Mouse (Mus musculus): Measurements from ENCODE around the gene Ier3. TPM values are rescaled to one million over a fixed set of nuclear protein-coding genes. Genes with fewer than 3 reads are reported as not detected.

The Ier3 gene
- polyA plus RNA-seq, 1 experiment from 2014 or later: 17.2 TPM

Small RNA genes within 50 kb of the gene (microRNA-seq; reads per million reads assigned to microRNA genes)
- gene Gm28033: 0.83 reads per million

Other genes with a start within 250 kb of the Ier3 start
- not detected in 2 replicates for gene Sfta2, start 220.1 kb upstream of the Ier3 start, polyA plus RNA-seq (2015; fragmentation: Nextera tagmentation; extraction: Ambion mirVana)
- not detected in 2 replicates for gene Gm9573, start 195.0 kb upstream of the Ier3 start, polyA plus RNA-seq (2015; fragmentation: Nextera tagmentation; extraction: Ambion mirVana)
- gene Mucl3, start 178.0 kb upstream of the Ier3 start, polyA plus RNA-seq (2015; fragmentation: Nextera tagmentation; extraction: Ambion mirVana): not detected in 2 replicates
- gene Vars2, start 154.1 kb upstream of the Ier3 start, polyA plus RNA-seq (2015; fragmentation: Nextera tagmentation; extraction: Ambion mirVana): 16.7 and 17.9 TPM in 2 replicates
- 27.8 and 28.1 TPM in 2 replicates for gene Gtf2h4, start 147.9 kb upstream of the Ier3 start, polyA plus RNA-seq (2015; fragmentation: Nextera tagmentation; extraction: Ambion mirVana)
- 87.1 and 106 TPM in 2 replicates for gene Ddr1, start 117.1 kb upstream of the Ier3 start, polyA plus RNA-seq (2015; fragmentation: Nextera tagmentation; extraction: Ambion mirVana)
- 131 and 150 TPM in 2 replicates for gene Flot1, start 1.5 kb downstream of the Ier3 start, polyA plus RNA-seq (2015; fragmentation: Nextera tagmentation; extraction: Ambion mirVana)
- gene Tubb5, start 16.6 kb downstream of the Ier3 start, polyA plus RNA-seq (2015; fragmentation: Nextera tagmentation; extraction: Ambion mirVana): 1,705 and 1,762 TPM in 2 replicates
- 9.3 and 11.2 TPM in 2 replicates for gene Mdc1, start 19.8 kb downstream of the Ier3 start, polyA plus RNA-seq (2015; fragmentation: Nextera tagmentation; extraction: Ambion mirVana)
- 20.8 and 22.3 TPM in 2 replicates for gene Nrm, start 39.6 kb downstream of the Ier3 start, polyA plus RNA-seq (2015; fragmentation: Nextera tagmentation; extraction: Ambion mirVana)
- gene Ppp1r18, start 43.9 kb downstream of the Ier3 start, polyA plus RNA-seq (2015; fragmentation: Nextera tagmentation; extraction: Ambion mirVana): 18.9 and 24.4 TPM in 2 replicates
- 25.0 and 33.3 TPM in 2 replicates for gene Dhx16, start 58.1 kb downstream of the Ier3 start, polyA plus RNA-seq (2015; fragmentation: Nextera tagmentation; extraction: Ambion mirVana)
- gene 2310061I04Rik, start 75.7 kb downstream of the Ier3 start, polyA plus RNA-seq (2015; fragmentation: Nextera tagmentation; extraction: Ambion mirVana): 67.4 and 77.4 TPM in 2 replicates
- 287 and 393 TPM in 2 replicates for gene Atat1, start 88.4 kb downstream of the Ier3 start, polyA plus RNA-seq (2015; fragmentation: Nextera tagmentation; extraction: Ambion mirVana)
- gene Mrps18b, start 94.7 kb downstream of the Ier3 start, polyA plus RNA-seq (2015; fragmentation: Nextera tagmentation; extraction: Ambion mirVana): 59.6 and 67.4 TPM in 2 replicates
- 32.7 and 40.2 TPM in 2 replicates for gene Ppp1r10, start 94.8 kb downstream of the Ier3 start, polyA plus RNA-seq (2015; fragmentation: Nextera tagmentation; extraction: Ambion mirVana)
- 73.9 and 84.6 TPM in 2 replicates for gene Abcf1, start 148.1 kb downstream of the Ier3 start, polyA plus RNA-seq (2015; fragmentation: Nextera tagmentation; extraction: Ambion mirVana)
- 74.1 and 75.1 TPM in 2 replicates for gene Gnl1, start 158.2 kb downstream of the Ier3 start, polyA plus RNA-seq (2015; fragmentation: Nextera tagmentation; extraction: Ambion mirVana)
- 93.3 and 93.7 TPM in 2 replicates for gene Prr3, start 158.6 kb downstream of the Ier3 start, polyA plus RNA-seq (2015; fragmentation: Nextera tagmentation; extraction: Ambion mirVana)
- gene H2-T24, start 198.9 kb downstream of the Ier3 start, polyA plus RNA-seq (2015; fragmentation: Nextera tagmentation; extraction: Ambion mirVana): 9.6 and 10.3 TPM in 2 replicates
- 5.0 and 5.1 TPM in 2 replicates for gene H2-T23, start 211.2 kb downstream of the Ier3 start, polyA plus RNA-seq (2015; fragmentation: Nextera tagmentation; extraction: Ambion mirVana)
- 8.2 and 9.2 TPM in 2 replicates for gene H2-T22, start 221.1 kb downstream of the Ier3 start, polyA plus RNA-seq (2015; fragmentation: Nextera tagmentation; extraction: Ambion mirVana)
- not detected in 2 replicates for gene Gm6034, start 221.3 kb downstream of the Ier3 start, polyA plus RNA-seq (2015; fragmentation: Nextera tagmentation; extraction: Ambion mirVana)
- not detected in 2 replicates for gene Gm11127, start 236.7 kb downstream of the Ier3 start, polyA plus RNA-seq (2015; fragmentation: Nextera tagmentation; extraction: Ambion mirVana)

All from hindbrain, embryonic 16.5 days (tissue).